Mouse (Mus musculus) erythroid progenitor cell, adult 5-6 weeks (primary cell): ENCODE measurements around the gene Amot. TPM values are rescaled to one million over a fixed set of nuclear protein-coding genes. Genes with fewer than 3 reads are reported as not detected.

Source experiments
- ATAC-seq: replicated peaks from 2 replicates; pipeline ENCODE4 v1.8.0; 2016; ENCODE audit warnings: moderate number of reproducible peaks, mild to moderate bottlenecking, moderate TSS enrichment, inconsistent platforms; ENCODE audit not compliant: poor library complexity, low FRiP score, severe bottlenecking
- total RNA-seq, 2 experiments: library from RNA; stranded (forward) in 1 of 2; stranded (reverse) in 1 of 2; fragments of 150-400 nt in 1 of 2; fragments of 186-747, 209-891 nt in 1 of 2; gene quantifications; 2 replicates each; pipeline versions ENCODE4 v1.2.3 to v1.2.4; 2015 to 2017; ENCODE audit warnings: low replicate concordance in 2 of 2

The Amot gene
- total RNA-seq (2015; ENCODE audit: low replicate concordance) (0.36 and 5.9 TPM in 2 replicates), total RNA-seq (2017; ENCODE audit: low replicate concordance) (1.3 TPM in 1 of 2 replicates, not detected in the other)

- ATAC-seq, result peak; percentile 92
These were observed at the start of gene Amot for GRCm38 (mm10) chrX:145504717-145505415. Gene Amot (minus strand): TSS chrX:145505181.

- ATAC-seq, result no peak
These were observed 40.1 kb upstream of the Amot start for GRCm38 (mm10) chrX:145545060-145545459.

- no peak for ATAC-seq
These were observed 38.9 kb upstream of the Amot start for GRCm38 (mm10) chrX:145543602-145544490.

DNA sequence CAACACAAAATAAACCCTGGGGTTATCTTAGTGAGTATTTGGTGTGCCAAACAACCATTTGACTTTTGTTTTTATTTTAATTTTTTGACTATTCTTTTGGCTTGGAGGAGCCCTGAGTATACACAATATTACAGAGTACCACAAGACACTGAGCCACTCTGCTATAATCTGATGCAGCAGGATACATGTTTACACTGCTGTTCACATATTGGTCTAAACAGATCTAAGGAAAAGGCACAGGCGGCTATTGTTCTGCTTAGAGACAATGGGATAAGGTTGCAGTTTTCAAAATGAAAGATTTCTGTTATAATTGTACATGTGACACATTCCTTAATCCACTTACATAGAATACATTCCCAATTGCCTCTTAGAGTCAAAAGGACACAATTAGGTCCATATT lies 36.1 kb upstream of the Amot start:
- ATAC-seq, result no peak

GRCm38 (mm10) chrX:145540321-145540720 lies 35.3 kb upstream of the Amot start:
- no peak for ATAC-seq

GRCm38 (mm10) chrX:145529602-145530001 lies 24.6 kb upstream of the Amot start:
- no peak for ATAC-seq

DNA sequence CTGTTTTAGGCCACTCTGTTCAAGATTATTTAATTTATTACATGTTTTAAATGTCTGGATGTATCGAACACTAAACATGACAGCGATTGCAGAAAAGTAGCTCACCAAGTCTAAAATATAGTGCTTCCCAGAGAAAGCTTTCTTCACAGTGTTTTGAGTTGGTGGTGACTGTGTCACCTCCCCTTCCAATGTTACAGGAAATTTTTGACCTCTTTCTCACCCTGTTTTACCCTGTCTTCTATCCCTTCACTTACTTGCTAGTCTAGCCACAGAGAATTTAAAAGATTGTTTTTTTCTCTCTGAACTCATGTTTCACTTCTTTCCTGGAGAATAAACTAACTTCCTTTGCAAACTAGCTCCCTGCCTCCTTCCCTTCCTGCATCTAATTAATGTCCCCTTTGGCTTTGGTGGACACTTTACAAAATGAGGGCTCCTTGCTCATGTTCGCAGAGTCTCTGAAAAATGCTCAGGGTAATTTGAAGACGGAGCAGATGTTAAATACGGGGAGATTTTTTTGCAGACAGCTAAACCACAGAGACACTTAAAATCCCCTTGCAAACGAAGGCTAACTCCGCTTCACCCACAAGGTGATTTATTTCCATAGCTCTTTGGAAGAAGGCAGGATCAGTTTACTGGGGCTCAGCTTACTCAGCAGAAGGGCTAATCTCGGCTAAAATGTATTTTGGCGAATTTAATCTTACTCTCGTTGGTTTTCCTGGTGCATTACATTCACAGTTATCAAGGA lies 11.5 kb upstream of the Amot start:
- ATAC-seq, result no peak

DNA sequence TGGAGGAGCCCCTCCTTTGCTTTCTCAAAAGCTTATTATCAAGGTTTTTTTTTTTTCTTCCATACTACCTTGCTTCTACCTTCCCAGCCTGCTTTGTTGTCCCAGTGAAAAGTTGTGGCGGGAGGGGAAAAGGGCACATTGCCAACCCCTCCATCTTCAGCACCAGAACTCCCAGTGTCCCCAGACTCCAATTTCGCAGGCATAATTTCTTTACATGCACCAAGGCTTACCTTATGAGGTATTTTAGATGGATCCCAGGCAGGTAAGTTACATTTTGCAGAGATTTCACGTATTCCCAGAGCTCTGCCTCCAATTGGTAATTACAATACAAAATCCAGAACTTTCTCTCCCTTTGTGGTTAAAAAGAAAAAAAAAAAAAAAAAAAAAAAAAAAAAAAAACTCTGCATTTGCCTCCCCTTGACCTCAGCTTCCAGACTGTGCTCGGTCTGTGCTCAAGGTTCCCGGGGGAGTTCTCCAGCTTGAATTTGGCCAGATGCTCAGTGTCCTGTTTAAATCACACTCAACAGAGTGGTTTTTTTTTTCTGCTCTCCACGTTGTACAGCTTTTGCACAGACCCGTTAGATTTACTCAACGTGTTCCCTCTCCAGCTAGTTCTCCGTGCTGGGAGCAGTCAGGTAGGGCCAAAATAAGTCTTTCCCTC lies 10.6 kb upstream of the Amot start:
- no peak for ATAC-seq

DNA sequence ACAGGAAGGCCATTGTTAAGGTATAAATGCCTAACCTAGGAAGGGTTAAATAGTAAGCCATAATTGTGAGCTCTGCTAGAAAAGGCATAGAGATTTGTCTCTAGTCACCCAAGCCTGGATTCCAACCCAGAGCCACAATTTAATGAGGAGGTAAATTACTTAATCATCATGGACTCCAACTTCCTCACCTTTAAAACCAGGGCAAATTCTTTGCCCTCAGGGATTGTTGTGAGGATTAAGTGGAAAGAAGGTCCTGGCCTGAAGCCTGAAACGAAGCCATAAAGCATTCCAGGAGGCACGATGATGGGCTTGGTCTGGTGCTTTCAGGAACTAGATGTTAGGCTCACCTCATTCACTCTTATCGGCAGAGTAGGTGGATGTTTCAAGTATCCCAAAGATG lies 5.7 kb upstream of the Amot start:
- no peak for ATAC-seq

DNA sequence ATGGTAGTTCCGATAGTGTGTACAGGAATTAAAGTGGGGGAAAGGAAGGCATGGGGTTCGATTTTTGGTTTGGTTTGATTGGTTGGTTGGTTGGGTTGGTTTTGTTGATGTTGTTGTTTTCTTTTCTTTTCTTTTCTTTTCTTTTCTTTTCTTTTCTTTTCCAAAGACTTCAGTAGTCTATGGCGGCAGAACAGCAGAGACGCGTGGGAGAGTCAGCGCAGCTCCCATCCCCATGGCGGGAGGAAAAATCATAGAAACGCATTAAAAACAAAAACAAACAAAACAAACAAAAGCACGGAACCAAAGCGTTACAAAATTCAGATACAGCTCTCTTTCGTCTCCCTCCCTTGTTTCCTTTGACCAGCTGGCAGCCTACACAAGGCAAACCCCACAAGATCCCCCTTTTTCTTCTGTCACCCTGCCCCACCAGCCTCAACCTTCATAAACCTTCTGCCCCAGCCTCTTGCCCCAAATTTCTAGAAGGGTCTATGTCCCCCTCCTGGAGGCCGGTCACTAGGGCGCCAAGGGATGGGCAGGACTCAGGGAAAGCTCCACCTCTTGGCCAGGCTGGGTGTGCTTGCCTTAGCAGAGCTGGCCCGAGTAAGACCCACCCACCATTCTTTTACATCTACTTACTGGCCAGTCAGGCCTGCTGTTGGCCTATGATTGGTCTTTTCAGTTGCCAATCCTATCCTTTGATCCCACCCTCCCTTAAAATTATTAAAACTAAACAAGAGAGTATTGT lies 648 bp upstream of the Amot start:
- ATAC-seq, result peak; percentile 80

- ATAC-seq, result no peak
These were observed 3.2 kb downstream of the Amot start for GRCm38 (mm10) chrX:145501666-145502355.

DNA sequence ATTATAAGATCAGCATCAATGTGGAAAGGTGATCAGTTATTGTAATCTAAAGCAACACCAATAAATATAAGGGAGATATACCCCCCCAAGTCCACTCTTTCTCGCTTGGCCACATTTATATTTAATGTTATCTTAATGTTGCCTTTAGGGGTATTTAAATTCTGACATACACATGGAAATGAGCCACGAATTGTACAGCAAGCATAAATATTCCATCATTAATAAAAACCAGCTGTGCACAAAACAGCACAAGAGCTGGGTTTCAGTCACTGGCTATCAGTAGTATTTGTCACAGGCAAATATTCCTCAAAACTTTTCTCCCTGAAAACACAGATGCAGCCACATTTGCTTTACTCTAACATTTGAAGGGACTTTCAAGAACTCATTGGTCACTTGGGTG lies 5.9 kb downstream of the Amot start:
- no peak for ATAC-seq

- ATAC-seq, result no peak
These were observed 6.3 kb downstream of the Amot start for GRCm38 (mm10) chrX:145498691-145499090.

DNA sequence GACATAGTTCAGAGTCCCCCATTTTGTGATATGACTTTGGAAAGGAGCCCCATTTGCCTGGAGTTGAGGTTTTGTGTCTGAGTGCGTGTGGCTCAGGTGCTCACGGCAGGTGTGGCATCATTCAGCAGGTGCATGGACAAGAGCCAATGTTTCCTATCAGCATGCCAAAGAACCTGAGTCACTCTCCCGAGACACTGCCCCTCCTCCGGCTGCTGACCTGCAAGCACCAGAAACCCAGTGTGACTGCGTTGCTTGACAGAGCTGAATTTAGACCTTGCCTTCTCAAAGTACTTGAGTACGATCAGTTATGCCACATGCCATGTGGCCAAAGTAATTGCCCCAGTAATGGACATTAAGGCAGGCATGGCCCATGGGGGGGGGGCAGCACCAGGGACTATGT lies 7.5 kb downstream of the Amot start:
- no peak for ATAC-seq

DNA sequence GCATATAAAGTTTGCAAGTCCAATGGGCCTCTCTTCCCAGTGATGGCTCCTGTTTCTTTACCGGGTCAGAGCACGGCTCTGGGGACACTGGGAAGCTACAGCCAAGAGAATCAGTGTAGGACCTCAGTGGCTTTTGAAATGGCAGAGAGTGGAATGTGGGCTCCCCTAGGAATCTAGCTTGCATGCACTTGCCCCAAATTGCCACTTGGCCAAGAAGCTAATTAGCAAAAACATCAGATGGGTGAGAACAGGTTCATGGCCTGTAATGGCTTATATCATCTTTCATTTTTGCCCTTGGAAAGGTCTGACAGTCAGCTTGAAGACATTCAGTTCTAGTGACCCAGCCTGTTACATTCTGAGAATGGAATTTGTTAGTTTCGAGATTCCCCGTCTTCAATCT lies 9.6 kb downstream of the Amot start:
- no peak for ATAC-seq

GRCm38 (mm10) chrX:145490821-145491220 lies 14.2 kb downstream of the Amot start:
- no peak for ATAC-seq

DNA sequence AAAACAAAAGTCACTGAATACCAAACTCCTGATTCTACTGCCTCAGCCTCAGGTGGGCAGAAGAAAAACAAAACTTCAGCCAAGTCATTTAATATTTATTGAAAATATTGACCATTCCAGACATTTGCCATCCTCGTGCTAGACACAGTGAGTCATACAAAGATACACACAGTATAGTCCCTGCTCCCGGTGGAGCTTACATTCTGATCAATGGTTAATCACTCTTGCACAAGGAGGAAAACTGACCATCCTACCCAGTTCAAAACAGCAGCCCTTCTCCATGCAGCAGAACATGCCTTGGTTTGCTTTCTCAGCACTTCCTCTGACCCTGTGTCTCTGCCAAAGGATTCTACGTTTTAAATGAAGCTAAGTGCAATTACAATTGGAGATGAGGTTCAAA lies 14.6 kb downstream of the Amot start:
- no peak for ATAC-seq

DNA sequence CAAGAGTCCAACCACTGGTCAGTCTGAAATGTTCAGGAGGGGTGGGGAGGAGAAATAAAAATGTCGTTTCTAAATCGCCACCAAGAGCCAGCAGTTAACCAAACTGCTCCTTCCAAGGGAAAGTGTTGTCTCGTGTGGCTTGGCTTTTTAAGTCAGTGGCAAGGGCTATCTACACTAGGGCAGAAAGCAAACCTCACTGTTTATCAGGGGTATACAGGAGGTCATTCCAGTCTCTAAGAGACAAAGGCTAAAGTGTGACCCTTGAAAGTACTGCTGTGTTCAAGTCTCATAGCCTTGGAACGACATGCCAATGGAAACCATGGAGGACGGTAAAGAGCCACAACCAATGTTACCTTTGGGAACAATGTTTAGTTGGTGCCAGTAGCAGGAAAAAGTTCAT lies 15.0 kb downstream of the Amot start:
- no peak for ATAC-seq

GRCm38 (mm10) chrX:145485495-145485894 lies 19.5 kb downstream of the Amot start:
- ATAC-seq, result no peak
